ENCODE assay signal across 10 mouse cellular contexts in the genomic region with DNA sequence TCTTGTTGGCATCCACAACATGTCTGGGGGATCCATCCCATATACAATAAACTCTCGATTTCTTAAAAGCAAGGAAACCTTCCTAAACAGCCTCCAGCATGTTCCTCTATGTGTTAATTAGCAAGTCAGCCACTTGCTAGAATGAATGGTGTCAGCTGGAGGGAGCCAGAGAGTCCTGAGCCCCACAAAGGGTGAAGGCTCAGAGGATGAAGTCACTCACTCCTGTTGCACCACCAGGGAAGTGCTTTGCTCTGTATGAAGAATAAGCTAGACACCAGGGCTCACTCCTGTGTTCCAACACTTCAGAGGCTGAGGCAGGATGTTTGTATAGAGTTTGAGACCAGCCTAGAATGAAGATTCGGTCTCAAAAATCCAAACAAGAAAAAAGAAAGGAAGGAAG. TPM values are rescaled to one million over a fixed set of nuclear protein-coding genes. Genes with fewer than 3 reads are reported as not detected.
A peak's percentile ranks its signal among the peaks of the same experiment; 100 is the strongest.
DNase-seq lines count a peak whose midpoint lies in the region; ATAC-seq and TF ChIP-seq lines count a peak whose summit lies in the region.
"Had no signal": no experiment of that assay in that cellular context is flagged by ENCODE, and none has a peak within 500 bp of the region (broad histone marks: within the 10 kb centered on the region; RNA-seq: fewer than 3 reads in every experiment).

No protein-coding gene starts in this region.

- DNase-seq in cerebellum, adult 9-11 months, result peak; percentile 37
- DNase-seq in cerebellum, postnatal 4 days (ENCODE audit: low spot score in 2 of 2), result no peak
- DNase-seq in liver, embryonic 14.5 days (ENCODE audit: low read depth in 3 of 3, low spot score in 3 of 3), result peak in 1 of 3 experiments; percentile 11
- no peak for DNase-seq in liver
- DNase-seq in left cerebral cortex, postnatal 4 days, result no peak
- DNase-seq in left cerebral cortex, adult 9 months (ENCODE audit: low spot score in 2 of 2), result no peak

- no peaks in the 10 kb centered on the region for H3K36me3 ChIP-seq in liver, embryonic 14.5 days (replicated peaks; ENCODE audit: control insufficient read depth, insufficient read depth, low read depth)
- H3K36me3 ChIP-seq in heart, embryonic 16.5 days (ENCODE audit: control insufficient read depth, insufficient read depth), result no peaks in the 10 kb centered on the region
- H3K36me3 ChIP-seq: limb, embryonic 12.5 days had no signal

- TF ChIP-seq EP300 in liver, embryonic 14.5 days (IDR thresholded peaks at IDR 0.05; ENCODE audit: low read depth), result no peak

- H3K9ac ChIP-seq in liver, embryonic 14.5 days (replicated peaks), result no peak overlapping the region
- no peak overlapping the region for H3K9ac ChIP-seq in heart, embryonic 16.5 days (ENCODE audit: low read length)
- H3K9ac ChIP-seq: limb, embryonic 12.5 days had no signal

- no peak for ATAC-seq in liver, embryonic 14.5 days (ENCODE audit: insufficient read depth)
- ATAC-seq in heart, embryonic 16.5 days (replicated peaks; ENCODE audit: extremely low read depth, insufficient read depth, low FRiP score), result 0 out of 2 replicates have a peak, but pooled peaks have one; percentile 23
- peak; percentile 50 for ATAC-seq in megakaryocyte-erythroid progenitor cell, adult 5-6 weeks (replicated peaks; ENCODE audit: low FRiP score, low TSS enrichment, poor library complexity, severe bottlenecking)

- intact Hi-C loops in left cerebral cortex, postnatal 4 days (cut with DNase I), result no loop called here

- no peak overlapping the region for H3K4me3 ChIP-seq in liver, embryonic 14.5 days (ENCODE audit: insufficient read depth in 1 of 2, low read depth in 2 of 2, low read length in 2 of 2)
- no peak overlapping the region for H3K4me3 ChIP-seq in heart, embryonic 16.5 days (ENCODE audit: low read length)
- H3K4me3 ChIP-seq: erythroblast, embryonic 14.5 days; limb, embryonic 12.5 days had no signal

- H3K27me3 ChIP-seq in liver, embryonic 14.5 days (ENCODE audit: control insufficient read depth, insufficient read depth, low read length), result peaks cover 22% of the 10 kb centered on the region
- no peaks in the 10 kb centered on the region for H3K27me3 ChIP-seq in heart, embryonic 16.5 days (ENCODE audit: control insufficient read depth, insufficient read depth, low read length)

- no peak overlapping the region for H3K4me2 ChIP-seq in liver, embryonic 14.5 days (ENCODE audit: low read depth)
- no peak overlapping the region for H3K4me2 ChIP-seq in heart, embryonic 16.5 days (ENCODE audit: low read depth, low read length)
- H3K4me2 ChIP-seq: limb, embryonic 12.5 days had no signal

- WGBS in liver, embryonic 14.5 days (ENCODE audit: insufficient replicate concordance), result 32% methylated on average over 2 of the region's 2 CpGs
- WGBS in heart, embryonic 16.5 days, result 44% methylated on average over 2 of the region's 2 CpGs

- peak; percentile 42 for TF ChIP-seq CTCF in liver, embryonic 14.5 days (IDR thresholded peaks at IDR 0.05; ENCODE audit: low read depth)

- no peaks in the 10 kb centered on the region for H3K9me3 ChIP-seq in liver, embryonic 14.5 days (ENCODE audit: control insufficient read depth, low read length)
- no peaks in the 10 kb centered on the region for H3K9me3 ChIP-seq in heart, embryonic 16.5 days (replicated peaks; ENCODE audit: control insufficient read depth, low read length)
- H3K9me3 ChIP-seq: limb, embryonic 12.5 days had no signal

- no peaks in the 10 kb centered on the region for H3K4me1 ChIP-seq in liver, embryonic 14.5 days (replicated peaks; ENCODE audit: control insufficient read depth in 2 of 2, insufficient read depth in 2 of 2, low read length in 1 of 2)
- peaks cover 13% of the 10 kb centered on the region for H3K4me1 ChIP-seq in heart, embryonic 16.5 days (ENCODE audit: control insufficient read depth, insufficient read depth, low read length)

- H3K27ac ChIP-seq in liver, embryonic 14.5 days, result no peak overlapping the region
- peak overlapping the region; percentile 46; the same call in 1 of the 2 replicates for H3K27ac ChIP-seq in heart, embryonic 16.5 days (ENCODE audit: low read length)

RNA-seq across cellular contexts. Expression of a gene that starts 1.5 kb away (rescaled TPM):
- 2.3 and 2.7 TPM in 2 replicates for polyA plus RNA-seq in liver, embryonic 14.5 days (2012; rRNA removed)
- polyA plus RNA-seq in liver, embryonic 14.5 days (2014; fragmentation: Nextera tagmentation; extraction: Ambion mirVana), result 0.76 and 1.2 TPM in 2 replicates
- polyA plus RNA-seq in heart, embryonic 16.5 days (2015; fragmentation: Nextera tagmentation; extraction: Ambion mirVana), result 10.8 and 13.2 TPM in 2 replicates
- 3.5 and 14.1 TPM in 2 replicates for total RNA-seq in megakaryocyte-erythroid progenitor cell, adult 5-6 weeks (2014; fragmentation: Nextera tagmentation)
- total RNA-seq in megakaryocyte-erythroid progenitor cell, adult 5-6 weeks (2017), result 5.5 TPM in 2 replicates
- total RNA-seq in left cerebral cortex, postnatal 4 days (2021), result 10 to 100 TPM; 63.2 to 64.5 TPM

Comparison
In these comparisons a context has a peak if more than half of its experiments do, and no peak if none do; other contexts are left out.
1. RNA of a gene that starts 1.5 kb away (total RNA-seq): 63.2 to 64.5 TPM in left cerebral cortex, postnatal 4 days; 3.5 to 14.1 TPM in megakaryocyte-erythroid progenitor cell, adult 5-6 weeks; every median in the first group is over 4 times any median in the second.